Mouse (Mus musculus) inflammation-experienced regulatory T-cells, adult 6 months (primary cell): ENCODE measurements around the gene Tigd4. TPM values are rescaled to one million over a fixed set of nuclear protein-coding genes. Genes with fewer than 3 reads are reported as not detected.

ENCODE experiments used
- ATAC-seq: one replicate; pipeline ENCODE4 v1.8.0; 2017
- polyA plus RNA-seq, 3 experiments: library from polyadenylated mRNA; unstranded; fragments of 100-300 nt; shearing (Covaris generic); gene quantifications; one replicate each; pipeline ENCODE4 v1.2.1; 2017

Gene Tigd4
- polyA plus RNA-seq, 3 experiments from 2014 or later: not detected

GRCm38 (mm10) chr3:84615050-84615855, 21.9 kb downstream of the Tigd4 start:
- peak; percentile 67 for ATAC-seq

- no peak for ATAC-seq
Measured at GRCm38 (mm10) chr3:84615856-84616225, 22.5 kb downstream of the Tigd4 start.

GRCm38 (mm10) chr3:84618627-84619026, 25.3 kb downstream of the Tigd4 start:
- ATAC-seq: no peak

- ATAC-seq: no peak
Measured at GRCm38 (mm10) chr3:84619056-84619455, 25.7 kb downstream of the Tigd4 start.

- ATAC-seq: no peak
Measured at GRCm38 (mm10) chr3:84619725-84620124, 26.4 kb downstream of the Tigd4 start.

- peak; percentile 63 for ATAC-seq
Measured at GRCm38 (mm10) chr3:84622026-84622425, 28.7 kb downstream of the Tigd4 start.

GRCm38 (mm10) chr3:84631586-84631985, 38.2 kb downstream of the Tigd4 start:
- no peak for ATAC-seq

GRCm38 (mm10) chr3:84637095-84637494, 43.7 kb downstream of the Tigd4 start:
- no peak for ATAC-seq

- ATAC-seq: peak; percentile 50
Measured at GRCm38 (mm10) chr3:84637890-84638578, 44.7 kb downstream of the Tigd4 start.

- ATAC-seq: no peak
Measured at GRCm38 (mm10) chr3:84638858-84639257, 45.5 kb downstream of the Tigd4 start.

GRCm38 (mm10) chr3:84639767-84640500, 46.6 kb downstream of the Tigd4 start:
- no peak for ATAC-seq

GRCm38 (mm10) chr3:84640536-84640935, 47.2 kb downstream of the Tigd4 start:
- no peak for ATAC-seq

GRCm38 (mm10) chr3:84641391-84641790, 48.0 kb downstream of the Tigd4 start:
- no peak for ATAC-seq

GRCm38 (mm10) chr3:84642942-84643341, 49.6 kb downstream of the Tigd4 start:
- no peak for ATAC-seq

GRCm38 (mm10) chr3:84645156-84646006, 52.0 kb downstream of the Tigd4 start:
- no peak for ATAC-seq

GRCm38 (mm10) chr3:84646007-84646290, 52.6 kb downstream of the Tigd4 start:
- no peak for ATAC-seq

- ATAC-seq: no peak
Measured at GRCm38 (mm10) chr3:84646331-84646845, 53.0 kb downstream of the Tigd4 start.

Other genes starting within 250 kb of the Tigd4 start
- 1 to 10 TPM in 2 of 3 experiments, under 1 TPM in 1; 0.52 to 1.6 (median 1.3) TPM for gene Fhdc1, start 113.1 kb upstream of the Tigd4 start, polyA plus RNA-seq
- 10 to 100 TPM; 39.9 to 47.8 (median 42.4) TPM for gene Arfip1, start 10.9 kb upstream of the Tigd4 start, polyA plus RNA-seq
- 100 to 1,000 TPM; 108 to 140 (median 136) TPM for gene Tmem154, start 72.6 kb downstream of the Tigd4 start, polyA plus RNA-seq
- gene Fbxw7, start 221.7 kb downstream of the Tigd4 start, polyA plus RNA-seq: 10 to 100 TPM; 17.0 to 21.0 (median 17.2) TPM